In the genomic region with DNA sequence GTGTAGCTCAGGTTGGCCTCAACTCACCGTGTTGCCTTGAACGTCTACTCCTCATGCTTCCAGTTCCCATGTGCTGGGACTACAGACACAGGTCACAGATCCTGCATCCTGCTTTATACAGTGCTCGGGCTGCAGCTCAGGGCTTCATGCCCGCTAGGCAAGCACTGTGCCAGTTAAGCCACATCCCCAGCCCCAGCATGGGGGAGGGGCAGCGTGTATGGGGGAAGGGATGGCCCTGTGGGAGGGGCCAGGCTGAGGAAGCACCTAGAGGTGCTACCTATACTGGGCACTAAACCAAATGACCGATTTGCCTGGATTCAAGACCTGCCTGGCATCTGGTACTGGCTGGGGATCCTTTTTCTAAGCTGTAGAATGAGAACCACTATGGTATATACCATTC, we compare ENCODE assay signal across 13 mouse cellular contexts. TPM values are rescaled to one million over a fixed set of nuclear protein-coding genes. Genes with fewer than 3 reads are reported as not detected.
"Had no signal": no experiment of that assay in that cellular context is flagged by ENCODE, and none has a peak within 500 bp of the region (broad histone marks: within the 10 kb centered on the region; RNA-seq: fewer than 3 reads in every experiment).

No protein-coding gene starts in this region.

- H3K4me2 ChIP-seq: limb, embryonic 12.5 days; liver, embryonic 13.5 days; lung, embryonic 15.5 days; midbrain, embryonic 13.5 days had no signal

- H3K4me1 ChIP-seq: liver, embryonic 13.5 days; lung, embryonic 15.5 days had no signal

- H3K27ac ChIP-seq: left cerebral cortex, adult 2 months; limb, embryonic 12.5 days; liver, embryonic 13.5 days; lung, embryonic 15.5 days; midbrain, embryonic 13.5 days; stomach, postnatal 0 days had no signal

- H3K9me3 ChIP-seq: limb, embryonic 12.5 days; liver, embryonic 13.5 days; lung, embryonic 15.5 days; midbrain, embryonic 13.5 days had no signal

- H3K27me3 ChIP-seq: liver, embryonic 13.5 days; lung, embryonic 15.5 days; midbrain, embryonic 13.5 days had no signal

- DNase-seq: kidney, adult 8-10 months; kidney, postnatal 25 days; liver; liver, embryonic 13.5 days; liver, postnatal 0 days had no signal

- H3K4me3 ChIP-seq: left cerebral cortex, adult 2 months; limb, embryonic 12.5 days; liver, embryonic 13.5 days; lung, embryonic 15.5 days; midbrain, embryonic 13.5 days had no signal

- H3K9ac ChIP-seq: limb, embryonic 12.5 days; liver, embryonic 13.5 days; liver, postnatal 0 days; lung, embryonic 15.5 days; midbrain, embryonic 13.5 days had no signal

- H3K36me3 ChIP-seq: limb, embryonic 12.5 days; liver, embryonic 13.5 days; lung, embryonic 15.5 days; midbrain, embryonic 13.5 days had no signal

RNA-seq across cellular contexts. Expression of a gene that starts 38.3 kb away (rescaled TPM):
- total RNA-seq: left cerebral cortex, postnatal 25 days had no signal
- polyA plus RNA-seq: liver, embryonic 13.5 days had no signal

RNA-seq across cellular contexts. Expression of a gene that starts 40.8 kb away (rescaled TPM):
- polyA plus RNA-seq: intestine, embryonic 16.5 days; liver, embryonic 13.5 days; liver, postnatal 0 days; lung, embryonic 15.5 days; neural tube, embryonic 14.5 days; stomach, postnatal 0 days had no signal
